Mouse (Mus musculus) myocyte (in vitro differentiated cells): ENCODE results near the gene Hint2. TPM values are rescaled to one million over a fixed set of nuclear protein-coding genes. Genes with fewer than 3 reads are reported as not detected.

ENCODE experiments used
- H3K27me3 ChIP-seq: one replicate; pipeline ENCODE4 v1.6.1; 2011; ENCODE audit not compliant: control insufficient read depth, insufficient read depth, insufficient read length
- H3K36me3 ChIP-seq: one replicate; pipeline ENCODE4 v1.6.1; 2011; ENCODE audit not compliant: control insufficient read depth, insufficient read depth
- H3K4me2 ChIP-seq: one replicate; pipeline ENCODE4 v1.6.1; 2011; ENCODE audit warnings: low read depth, control low read depth
- H3K4me3 ChIP-seq: one replicate; pipeline ENCODE4 v1.5.1; 2011; ENCODE audit warnings: mild to moderate bottlenecking, control low read depth, moderate library complexity
- H3K79me2 ChIP-seq: one replicate; pipeline ENCODE4 v1.6.1; 2011; ENCODE audit not compliant: control insufficient read depth, insufficient read depth
- H3ac ChIP-seq: one replicate; pipeline ENCODE4 v1.6.1; 2011; ENCODE audit not compliant: control insufficient read depth, insufficient read length
- CEBPB ChIP-seq: IDR thresholded peaks from 2 replicates; pipeline ENCODE4 v1.6.1; 2011; ENCODE audit warnings: mild to moderate bottlenecking, moderate library complexity; ENCODE audit not compliant: poor library complexity, insufficient read depth, severe bottlenecking
- E2F4 ChIP-seq: IDR thresholded peaks from one replicate; pipeline ENCODE4 v1.6.1; 2011; ENCODE audit warnings: mild to moderate bottlenecking, control low read depth, moderate library complexity; ENCODE audit not compliant: insufficient read depth
- MAX ChIP-seq: IDR thresholded peaks from one replicate; pipeline ENCODE4 v1.6.1; 2011; ENCODE audit warnings: low read depth, mild to moderate bottlenecking, control low read depth
- MYOD1 ChIP-seq, 3 experiments: IDR thresholded peaks; one replicate each; pipeline ENCODE4 v1.6.1; 2011; ENCODE audit warnings: control low read depth in 2 of 3, low read depth in 2 of 3, mild to moderate bottlenecking in 2 of 3, moderate library complexity in 1 of 3; ENCODE audit not compliant: insufficient read length in 2 of 3, control insufficient read depth in 1 of 3
- MYOG ChIP-seq, 3 experiments: IDR thresholded peaks; one replicate each; pipeline ENCODE4 v1.6.1; 2011; ENCODE audit warnings: control low read depth in 2 of 3, low read depth in 2 of 3, mild to moderate bottlenecking in 2 of 3; ENCODE audit not compliant: insufficient read length in 2 of 3, control insufficient read depth in 1 of 3, insufficient read depth in 1 of 3
- POLR2A ChIP-seq: IDR thresholded peaks from one replicate; pipeline ENCODE4 v1.6.1; 2011; ENCODE audit warnings: low read depth, mild to moderate bottlenecking, control low read depth, moderate library complexity; ENCODE audit not compliant: insufficient read length
- POLR2AphosphoS2 ChIP-seq: IDR thresholded peaks from one replicate; pipeline ENCODE4 v1.6.1; 2011; ENCODE audit warnings: low read depth, control low read depth; ENCODE audit not compliant: insufficient read length
- REST ChIP-seq: IDR thresholded peaks from one replicate; pipeline ENCODE4 v1.6.1; 2011; ENCODE audit warnings: mild to moderate bottlenecking, control low read depth, moderate library complexity; ENCODE audit not compliant: insufficient read depth, insufficient read length
- SRF ChIP-seq: IDR thresholded peaks from one replicate; pipeline ENCODE4 v1.6.1; 2011; ENCODE audit warnings: low read depth; ENCODE audit not compliant: control insufficient read depth, insufficient read length
- TCF12 ChIP-seq: IDR thresholded peaks from one replicate; pipeline ENCODE4 v1.6.1; 2011; ENCODE audit warnings: mild to moderate bottlenecking, control low read depth; ENCODE audit not compliant: poor library complexity, insufficient read depth, severe bottlenecking
- TCF3 ChIP-seq: IDR thresholded peaks from one replicate; pipeline ENCODE4 v1.6.1; 2011; ENCODE audit warnings: low read depth, control low read depth; ENCODE audit not compliant: insufficient read length
- USF1 ChIP-seq: IDR thresholded peaks from one replicate; pipeline ENCODE4 v1.6.1; 2011; ENCODE audit warnings: low read depth, mild to moderate bottlenecking, control low read depth, moderate library complexity
- polyA plus RNA-seq: library from polyadenylated mRNA; unstranded; fragments of >200 nt; fragmentation: generic; extraction: Trizol; gene quantifications from one replicate; pipeline ENCODE4 v1.2.1, GENCODE M21; 2012; ENCODE audit warnings: missing spikeins

The Hint2 gene
- polyA plus RNA-seq, 1 experiment = 99.1 TPM

GRCm38 (mm10) chr4:43649783-43650182, 6.5 kb downstream of the Hint2 start:
- TF ChIP-seq SRF (no peak), MYOG (IDR thresholded peaks at IDR 0.05; ENCODE audit: control insufficient read depth in 1 of 3, insufficient read depth in 1 of 3, insufficient read length in 2 of 3, low read depth in 2 of 3) (no peak), POLR2AphosphoS2 (no peak), MAX (no peak), POLR2A (no peak), TCF3 (no peak), MYOD1 (IDR thresholded peaks at IDR 0.05; ENCODE audit: control insufficient read depth in 1 of 3, insufficient read length in 2 of 3, low read depth in 2 of 3) (no peak), TCF12 (no peak), CEBPB (no peak), USF1 (no peak), REST (no peak), E2F4 (no peak)
- Histone ChIP-seq H3K4me2 (no peak overlapping the region), H3K36me3 (no peaks in the 10 kb centered on the region)

DNA sequence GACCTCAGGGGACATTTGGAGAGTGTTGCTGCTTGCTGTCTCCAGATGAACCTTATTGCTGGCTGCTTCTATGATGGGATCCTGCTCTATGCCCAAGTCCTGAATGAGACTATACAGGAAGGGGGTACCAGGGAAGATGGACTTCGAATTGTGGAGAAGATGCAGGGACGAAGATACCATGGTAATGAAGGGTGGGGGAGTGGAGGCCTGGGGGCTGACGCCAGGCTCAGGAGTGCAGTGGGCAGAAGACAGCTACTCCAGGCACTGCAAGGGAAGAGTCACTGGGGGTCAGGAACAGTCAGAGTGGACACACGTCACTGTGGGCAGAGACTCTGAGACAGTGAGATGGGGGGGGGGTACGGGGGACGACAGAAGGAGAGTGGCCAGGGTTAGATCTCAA, 15.8 kb downstream of the Hint2 start:
- Histone ChIP-seq H3K36me3 (no peaks in the 10 kb centered on the region), H3K27me3 (no peaks in the 10 kb centered on the region), H3ac (no peak overlapping the region), H3K79me2 (no peaks in the 10 kb centered on the region), H3K4me2 (no peak overlapping the region), H3K4me3 (no peak overlapping the region)
- TF ChIP-seq POLR2AphosphoS2 (no peak), MYOD1 (IDR thresholded peaks at IDR 0.05; ENCODE audit: control insufficient read depth in 1 of 3, insufficient read length in 2 of 3, low read depth in 2 of 3) (no peak), MAX (no peak), TCF3 (no peak), USF1 (no peak), POLR2A (no peak)

More at GRCm38 (mm10) chr4:43649783-43650182, 6.5 kb downstream of the Hint2 start:
- no peak overlapping the region for H3K4me3 ChIP-seq
- H3K27me3 ChIP-seq = no peaks in the 10 kb centered on the region
- H3K79me2 ChIP-seq = no peaks in the 10 kb centered on the region
- no peak overlapping the region for H3ac ChIP-seq

DNA sequence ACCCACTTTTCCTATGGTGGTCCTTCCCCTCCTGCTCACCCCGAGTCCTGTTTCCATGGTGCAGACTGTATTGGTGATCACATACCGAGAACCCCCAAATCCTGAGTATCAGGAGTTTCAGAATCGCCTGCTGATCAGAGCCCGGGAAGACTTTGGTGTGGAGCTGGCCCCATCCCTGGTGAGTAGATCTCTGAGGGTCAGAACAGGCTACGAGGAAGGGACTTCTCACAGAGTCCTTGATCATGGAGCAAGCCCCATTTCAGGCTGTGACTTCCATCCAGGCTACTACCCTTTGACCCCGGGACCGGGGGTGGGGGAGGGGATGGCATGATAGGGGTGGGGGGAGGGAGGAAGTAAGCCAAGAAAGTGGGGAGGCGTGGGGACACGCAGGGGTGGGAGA, 16.2 kb downstream of the Hint2 start:
- TF ChIP-seq MYOD1 (IDR thresholded peaks at IDR 0.05; ENCODE audit: control insufficient read depth in 1 of 3, insufficient read length in 2 of 3, low read depth in 2 of 3) = no peak
- no peak for TF ChIP-seq CEBPB
- no peak for TF ChIP-seq TCF3
- TF ChIP-seq MYOG (IDR thresholded peaks at IDR 0.05; ENCODE audit: control insufficient read depth in 1 of 3, insufficient read depth in 1 of 3, insufficient read length in 2 of 3, low read depth in 2 of 3) = no peak
- no peak for TF ChIP-seq USF1
- no peak for TF ChIP-seq POLR2AphosphoS2
- TF ChIP-seq SRF = no peak
- TF ChIP-seq MAX = no peak
- no peak for TF ChIP-seq E2F4
- no peak for TF ChIP-seq REST
- no peak for TF ChIP-seq POLR2A
- no peak for TF ChIP-seq TCF12
- Histone ChIP-seq H3K4me2 (no peak overlapping the region), H3K4me3 (no peak overlapping the region), H3K79me2 (no peaks in the 10 kb centered on the region), H3ac (no peak overlapping the region), H3K36me3 (no peaks in the 10 kb centered on the region), H3K27me3 (no peaks in the 10 kb centered on the region)

- Histone ChIP-seq H3K4me2 (no peak overlapping the region), H3K36me3 (no peaks in the 10 kb centered on the region), H3K27me3 (no peaks in the 10 kb centered on the region), H3K4me3 (no peak overlapping the region), H3K79me2 (no peaks in the 10 kb centered on the region), H3ac (no peak overlapping the region)
- TF ChIP-seq TCF3 (no peak), MAX (no peak), MYOD1 (IDR thresholded peaks at IDR 0.05; ENCODE audit: control insufficient read depth in 1 of 3, insufficient read length in 2 of 3, low read depth in 2 of 3) (no peak), E2F4 (no peak), SRF (no peak), REST (no peak), CEBPB (no peak), POLR2AphosphoS2 (no peak)
These were observed 19.5 kb downstream of the Hint2 start for GRCm38 (mm10) chr4:43636751-43637150.

GRCm38 (mm10) chr4:43634621-43635374, 21.5 kb downstream of the Hint2 start:
- H3K79me2 ChIP-seq = no peaks in the 10 kb centered on the region
- no peak for TF ChIP-seq CEBPB
- TF ChIP-seq POLR2A = no peak
- TF ChIP-seq REST = no peak
- no peak for TF ChIP-seq MAX
- no peak for TF ChIP-seq MYOD1 (IDR thresholded peaks at IDR 0.05; ENCODE audit: control insufficient read depth in 1 of 3, insufficient read length in 2 of 3, low read depth in 2 of 3)
- no peak for TF ChIP-seq E2F4
- TF ChIP-seq TCF12 = no peak
- TF ChIP-seq SRF = no peak
- no peak overlapping the region for H3ac ChIP-seq
- H3K27me3 ChIP-seq = no peaks in the 10 kb centered on the region
- no peak overlapping the region for H3K4me2 ChIP-seq
- H3K4me3 ChIP-seq = no peak overlapping the region
- H3K36me3 ChIP-seq = no peaks in the 10 kb centered on the region
